Mouse (Mus musculus) kidney, postnatal 10 days (tissue): ENCODE data around the gene Stim2.

Source experiments
- DNase-seq: peaks from one replicate; pipeline ENCODE4 v3.0.0; 2021; ENCODE audit warnings: mixed read lengths

The Stim2 gene

DNA sequence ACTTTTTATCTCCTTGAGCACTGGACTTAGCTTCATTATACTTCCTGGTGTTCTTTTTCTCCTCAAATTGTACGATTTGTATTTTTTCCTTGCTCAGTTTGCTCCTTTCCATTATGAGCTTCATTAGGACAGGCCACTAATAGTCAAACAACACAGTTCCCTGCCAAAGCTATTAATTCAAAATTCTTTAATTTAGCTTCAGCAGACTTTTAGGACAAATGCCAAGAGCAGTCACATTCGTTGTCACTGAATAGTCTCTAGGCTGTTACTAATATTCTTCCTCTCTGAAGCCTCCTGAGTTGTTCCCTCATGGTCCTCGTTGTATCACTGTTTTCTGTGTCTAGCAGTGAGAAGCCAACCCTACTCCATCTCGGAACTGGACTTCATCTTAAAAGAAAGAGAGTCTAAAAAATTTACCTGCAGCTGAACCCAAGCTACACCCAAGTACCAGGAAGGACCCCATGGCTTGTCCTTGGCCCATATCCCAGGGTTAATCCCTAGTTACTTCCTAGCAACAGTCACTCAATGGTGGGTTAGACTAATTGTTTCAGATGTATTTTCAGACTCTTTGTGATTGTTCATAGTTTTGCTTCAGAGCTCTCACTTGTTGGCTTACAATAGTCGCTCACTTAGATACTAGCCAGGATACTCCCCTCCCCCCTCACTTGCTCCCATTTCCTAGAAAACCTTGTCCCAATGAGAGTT lies 149.9 kb downstream of the Stim2 start:
- no peak for DNase-seq

- DNase-seq = peak; percentile 27
These were observed 156.4 kb downstream of the Stim2 start for GRCm38 (mm10) chr5:54154503-54155226.

- DNase-seq = no peak
These were observed 157.0 kb downstream of the Stim2 start for GRCm38 (mm10) chr5:54155227-54155776.

- DNase-seq = no peak
These were observed 157.6 kb downstream of the Stim2 start for GRCm38 (mm10) chr5:54155916-54156315.

DNA sequence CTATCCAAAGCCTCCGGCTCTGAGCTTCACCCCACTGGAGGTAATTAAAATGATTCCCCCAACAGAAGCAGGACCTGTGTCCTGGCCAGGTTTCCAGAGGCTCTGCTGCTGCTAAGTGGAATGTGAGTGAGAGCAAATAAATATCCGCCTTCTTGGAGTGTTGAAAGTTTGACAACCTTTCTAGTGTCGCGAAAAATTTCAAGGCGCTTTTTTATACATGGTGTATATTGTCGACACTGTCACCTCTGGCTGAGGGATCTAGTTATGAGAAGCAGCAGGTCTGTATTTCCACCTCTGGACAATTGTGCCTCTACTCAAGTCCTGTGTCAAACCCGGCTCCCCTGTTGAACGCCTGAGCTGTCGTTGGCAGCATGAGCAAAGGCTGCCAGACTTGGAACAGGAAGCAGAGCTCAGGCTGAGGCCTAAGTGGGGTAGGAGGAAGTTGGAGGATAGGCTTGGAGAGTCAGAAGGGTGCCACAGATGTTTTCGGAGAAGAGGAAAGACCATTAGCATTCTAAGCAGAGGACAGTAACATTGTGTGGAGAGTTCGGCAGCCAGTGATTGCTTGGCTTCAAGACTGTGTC lies 158.7 kb downstream of the Stim2 start:
- no peak for DNase-seq

DNA sequence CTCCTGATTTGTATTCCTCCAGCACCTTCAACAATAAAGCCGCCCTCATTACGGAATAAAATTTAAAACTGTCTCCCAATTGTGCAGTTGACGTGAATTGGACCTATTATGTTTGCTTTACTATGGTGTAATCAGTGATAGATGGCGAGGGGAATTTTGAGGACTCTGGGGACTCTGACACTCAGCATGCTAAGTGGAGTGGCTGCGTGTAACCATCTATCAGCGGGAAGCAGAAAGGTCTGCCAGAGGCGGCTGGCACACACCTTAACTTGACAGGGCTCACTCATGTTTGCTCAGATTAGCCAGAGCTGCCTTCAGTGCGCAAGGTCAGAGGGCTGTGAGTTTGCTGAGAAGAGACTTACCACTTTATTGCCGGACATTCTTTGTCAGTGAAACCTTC lies 159.9 kb downstream of the Stim2 start:
- DNase-seq = no peak

- DNase-seq = no peak
These were observed 161.0 kb downstream of the Stim2 start for GRCm38 (mm10) chr5:54159156-54159793.

- DNase-seq = no peak
These were observed 162.3 kb downstream of the Stim2 start for GRCm38 (mm10) chr5:54160561-54160960.

DNA sequence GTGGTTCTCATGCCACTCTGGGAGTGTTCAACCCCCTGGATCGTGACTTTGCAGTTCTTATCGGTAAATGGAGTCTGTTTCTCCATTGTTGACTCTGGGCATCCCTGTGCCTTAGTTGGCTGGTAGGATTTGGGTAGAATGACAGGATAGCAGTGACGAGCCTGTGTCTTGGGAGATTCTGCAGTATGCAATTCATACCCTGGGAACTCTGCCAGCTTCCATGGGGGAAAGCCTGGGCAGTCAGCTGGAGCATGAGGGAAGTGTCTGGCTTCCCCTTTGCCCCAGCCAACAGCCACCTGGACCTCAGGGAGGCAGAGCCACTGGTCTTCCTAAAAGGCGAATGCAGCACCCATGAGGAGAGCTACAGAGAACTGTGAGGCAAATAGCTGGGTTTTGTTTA lies 165.6 kb downstream of the Stim2 start:
- DNase-seq = peak; percentile 51
